Mouse (Mus musculus): ENCODE data around the gene Trim41.
"Not testable (repeated sequence)": the region's sequence is repeated elsewhere in the genome, so short reads cannot be mapped to it uniquely, and the experiment has no call there.

Trim41 gene

DNA sequence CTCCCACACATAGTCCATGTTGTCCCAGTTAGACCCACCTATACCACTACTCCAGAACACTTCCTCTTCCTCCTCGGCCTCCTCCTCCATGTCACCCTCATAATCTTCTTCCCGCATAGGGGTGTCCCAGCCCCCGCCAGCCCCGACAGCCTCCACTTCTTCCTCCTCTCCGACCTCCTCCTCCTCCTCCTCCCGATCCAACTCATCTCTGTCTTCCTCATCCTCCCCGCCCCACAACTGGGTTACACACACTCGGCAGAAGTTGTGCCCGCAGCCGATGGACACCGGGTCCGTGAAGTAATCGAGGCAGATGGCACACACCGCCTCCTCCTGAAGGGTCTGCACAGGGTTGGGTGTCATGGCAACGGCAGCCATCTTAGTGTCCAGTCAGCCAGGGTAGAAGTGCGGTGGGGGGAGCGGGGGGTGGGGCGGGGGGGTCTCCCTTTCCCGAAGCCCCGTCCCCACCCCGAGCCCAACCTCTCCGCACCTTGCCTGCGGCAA, 822 bp downstream of the Trim41 start:
- no peak for DNase-seq (ENCODE audit: inconsistent ontology term)

DNA sequence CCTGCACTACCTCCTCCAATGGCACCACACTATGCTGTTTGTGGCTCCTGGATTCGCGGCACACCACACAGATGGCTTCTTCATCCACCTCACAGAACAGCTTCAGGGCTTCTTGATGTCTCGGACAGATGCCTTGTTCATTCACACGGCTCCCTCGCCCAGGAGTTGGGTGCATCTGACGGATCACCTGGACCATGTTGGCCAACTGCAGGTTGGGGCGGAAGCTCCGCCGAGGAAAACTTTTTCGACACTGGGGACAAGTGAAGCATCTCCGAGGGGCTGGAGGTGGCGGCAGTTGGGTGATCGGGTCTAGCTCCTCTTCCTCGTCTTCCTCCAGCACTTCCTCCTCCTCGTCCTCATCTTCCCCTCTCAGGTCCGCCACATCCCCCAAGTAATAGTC, 1.3 kb downstream of the Trim41 start:
- DNase-seq (ENCODE audit: inconsistent ontology term), result no peak

DNA sequence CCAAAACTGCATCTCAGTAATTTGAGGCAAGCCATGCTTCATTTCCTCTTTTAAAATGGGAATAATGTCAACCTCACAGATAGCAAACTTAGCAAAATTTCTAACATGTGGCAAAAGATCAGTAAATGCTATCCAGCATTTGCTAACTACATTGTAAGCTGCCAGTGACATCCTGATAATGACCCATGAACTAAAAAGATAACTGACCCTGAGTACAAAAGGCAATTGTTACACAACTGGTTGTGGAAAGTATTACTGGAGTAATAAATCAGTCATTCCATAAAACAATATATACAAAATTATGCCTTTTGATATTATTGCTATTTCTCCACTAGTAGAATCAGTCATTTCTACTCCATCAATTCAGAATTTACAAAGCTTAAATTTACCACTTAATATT, 3.4 kb downstream of the Trim41 start:
- DNase-seq (ENCODE audit: inconsistent ontology term), result no peak

DNA sequence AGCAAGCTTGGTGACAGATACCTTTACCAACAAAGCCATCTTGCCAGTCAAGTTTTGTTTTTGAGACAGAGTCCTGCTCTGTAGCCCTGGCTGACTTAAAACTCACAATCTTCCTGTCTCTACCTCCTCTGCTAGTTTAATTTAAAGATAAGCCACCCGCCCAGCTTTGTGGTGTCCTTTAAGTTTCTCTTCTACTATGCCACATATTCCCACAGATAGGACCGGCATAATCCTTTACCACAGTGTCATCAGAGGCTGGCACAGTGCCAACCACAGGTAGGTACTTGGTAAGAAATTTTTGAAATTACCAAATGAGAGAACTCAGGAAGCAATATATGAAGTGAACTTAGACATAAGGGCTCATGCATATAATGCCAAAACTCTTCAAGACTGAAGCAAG, 7.0 kb downstream of the Trim41 start:
- DNase-seq (ENCODE audit: inconsistent ontology term), result no peak

DNA sequence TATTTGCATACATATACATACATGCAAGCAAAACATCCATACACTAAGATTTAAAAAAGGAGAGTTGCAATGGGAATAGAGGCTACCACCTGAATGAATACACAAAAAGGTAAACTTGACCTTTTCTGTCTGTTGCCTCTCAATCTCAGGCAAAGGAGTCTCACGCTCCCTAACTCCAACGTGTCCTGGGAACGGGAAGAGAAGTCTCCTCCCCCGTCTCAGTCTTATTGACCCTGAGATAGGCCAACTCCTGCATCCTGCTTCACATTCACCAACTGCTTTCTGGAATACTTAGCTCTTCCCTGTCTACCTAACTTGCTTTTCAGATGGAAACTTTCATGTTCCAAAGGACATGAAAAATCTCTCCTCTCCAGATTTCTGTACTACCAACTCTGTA, 7.7 kb downstream of the Trim41 start:
- DNase-seq (ENCODE audit: inconsistent ontology term), result no peak

DNA sequence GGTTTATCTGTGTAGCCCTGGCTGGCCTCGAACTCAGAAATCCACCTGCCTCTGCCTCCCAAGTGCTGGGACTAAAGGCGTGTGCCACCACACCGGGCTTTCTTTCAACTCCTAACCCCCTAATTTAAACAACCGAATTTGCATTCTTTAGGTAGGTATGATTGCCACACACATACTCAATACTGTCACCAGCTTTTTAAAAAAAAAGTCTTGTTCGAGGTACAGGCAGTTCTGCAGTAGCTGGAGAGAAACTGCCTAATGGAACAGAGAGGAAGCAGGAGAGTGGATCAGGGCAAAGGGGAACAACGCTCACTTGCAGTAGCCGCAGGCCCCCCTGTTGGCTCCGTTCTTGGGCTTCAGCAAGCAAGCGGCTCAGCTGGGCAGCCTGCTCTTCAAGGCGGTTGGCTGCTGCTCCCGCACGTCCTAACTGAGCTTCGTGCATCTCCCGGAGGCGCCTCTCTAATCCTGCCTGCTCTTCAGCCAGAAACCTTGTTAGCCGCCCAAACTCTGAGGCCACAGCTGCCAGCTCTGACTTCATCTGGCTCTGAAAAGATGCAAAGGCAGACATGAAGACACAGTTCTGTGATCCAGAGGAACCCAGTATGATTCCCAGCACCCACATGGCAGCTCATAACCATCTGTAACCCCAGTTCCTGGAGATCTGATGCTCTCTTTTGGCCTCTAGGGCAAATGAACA, 8.3 kb downstream of the Trim41 start:
- DNase-seq (ENCODE audit: inconsistent ontology term), result no peak

DNA sequence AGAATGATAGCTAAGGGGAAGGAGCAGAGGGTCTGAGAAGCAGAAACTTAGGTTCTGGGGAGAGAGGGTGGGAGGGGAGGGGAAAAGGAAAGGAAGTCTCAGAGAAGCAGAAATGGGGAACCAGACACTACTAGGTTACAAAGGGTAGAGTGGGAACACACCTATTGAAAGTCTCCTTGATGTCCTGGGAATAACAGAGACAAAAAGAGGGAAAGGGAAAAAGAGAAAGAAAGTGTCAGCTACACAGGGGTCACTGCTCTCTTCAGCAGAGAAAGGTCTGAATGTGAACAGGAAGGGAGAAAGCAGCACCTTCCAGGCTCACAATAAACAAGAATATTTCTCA, 8.9 kb downstream of the Trim41 start:
- no peak for DNase-seq (ENCODE audit: inconsistent ontology term)

DNA sequence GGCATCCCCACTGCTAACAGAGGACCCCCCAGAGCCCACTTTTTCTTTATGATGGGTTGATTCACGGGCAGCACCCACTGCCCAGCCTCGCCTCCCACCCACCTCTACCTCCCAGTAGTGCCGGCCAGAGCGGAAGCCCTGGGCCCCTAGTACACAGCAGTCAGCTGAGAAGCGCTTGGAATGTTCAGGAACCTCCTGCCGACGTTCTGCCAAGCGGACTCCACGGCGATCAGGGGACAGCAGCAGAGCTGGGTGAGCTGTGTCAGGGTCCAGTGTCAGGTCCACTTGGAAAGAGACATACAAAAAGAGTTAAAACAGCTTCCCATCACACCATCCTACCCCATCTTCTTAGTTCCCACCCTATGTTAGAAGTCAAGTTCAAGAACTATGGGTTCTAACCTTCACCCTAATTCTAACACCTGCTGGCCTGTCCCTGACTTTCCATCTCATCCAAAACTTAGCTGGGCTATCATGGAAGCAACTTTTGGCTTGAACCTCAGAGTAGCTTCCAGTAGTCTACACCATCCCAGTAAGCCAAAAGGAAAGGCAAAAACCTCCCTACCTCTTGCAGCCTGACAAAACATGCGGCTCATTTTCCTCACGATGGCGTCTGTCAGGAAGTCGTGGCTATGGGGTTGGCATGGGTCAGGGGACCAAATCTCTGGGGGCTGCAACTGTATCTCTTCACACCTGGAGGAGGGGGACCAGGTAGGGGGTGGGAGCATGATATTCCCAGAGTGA, 9.4 kb downstream of the Trim41 start:
- no peak for DNase-seq (ENCODE audit: inconsistent ontology term)

DNA sequence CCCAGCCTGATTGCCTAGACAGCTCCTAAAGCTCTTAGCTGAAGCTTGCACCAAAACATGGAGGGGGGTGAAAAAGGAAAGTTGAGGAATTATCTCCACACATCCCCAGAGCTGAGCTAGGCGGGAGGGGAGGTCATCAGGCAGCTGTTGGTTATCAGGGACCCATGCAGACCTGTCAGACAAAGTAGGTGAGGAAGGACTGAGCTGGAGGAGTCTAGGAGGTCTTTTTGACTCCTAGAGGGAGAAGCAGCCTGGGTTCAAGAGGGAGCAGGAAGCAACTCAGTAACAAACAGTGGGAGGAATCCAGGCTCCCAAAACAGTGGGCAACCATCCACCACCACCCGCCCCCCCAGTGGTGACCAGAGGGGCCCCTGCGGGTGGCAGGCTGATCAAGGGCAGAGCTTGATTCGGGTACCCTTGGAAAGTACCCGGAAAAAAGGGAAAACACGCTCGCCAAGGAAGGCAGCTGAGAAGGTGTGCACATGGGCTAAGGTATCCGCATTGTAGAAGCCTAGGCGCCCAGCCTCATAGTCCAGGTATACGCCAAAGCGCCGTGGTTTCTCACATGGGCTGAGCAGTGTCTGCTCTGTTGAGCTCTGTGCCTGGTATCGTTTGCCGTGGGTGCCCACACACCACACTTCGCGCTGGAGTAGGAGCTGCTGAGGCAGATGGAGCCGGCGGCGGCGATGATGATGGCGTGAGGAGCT, 10.1 kb downstream of the Trim41 start:
- DNase-seq (ENCODE audit: inconsistent ontology term), result no peak

DNA sequence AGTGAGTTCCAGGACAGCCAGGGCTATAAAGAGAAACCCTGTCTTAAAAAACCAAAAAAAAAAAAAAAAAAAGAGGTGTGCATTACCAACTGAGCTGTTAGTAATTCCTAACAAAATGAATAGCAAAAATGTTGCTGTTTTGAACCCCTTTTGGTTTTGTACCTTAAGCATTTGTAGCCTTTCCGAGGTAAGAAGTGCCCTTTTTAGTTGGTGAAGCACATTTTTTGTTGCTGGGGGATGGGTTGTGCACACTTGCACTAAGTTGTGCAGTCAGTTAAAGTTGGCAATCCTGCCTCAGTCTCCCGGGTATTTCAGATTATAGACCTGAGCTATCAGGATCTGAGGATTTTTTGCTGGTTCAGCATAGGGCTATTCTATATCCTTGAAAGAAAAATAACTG, 12.2 kb downstream of the Trim41 start:
- DNase-seq (ENCODE audit: inconsistent ontology term), result no peak

DNA sequence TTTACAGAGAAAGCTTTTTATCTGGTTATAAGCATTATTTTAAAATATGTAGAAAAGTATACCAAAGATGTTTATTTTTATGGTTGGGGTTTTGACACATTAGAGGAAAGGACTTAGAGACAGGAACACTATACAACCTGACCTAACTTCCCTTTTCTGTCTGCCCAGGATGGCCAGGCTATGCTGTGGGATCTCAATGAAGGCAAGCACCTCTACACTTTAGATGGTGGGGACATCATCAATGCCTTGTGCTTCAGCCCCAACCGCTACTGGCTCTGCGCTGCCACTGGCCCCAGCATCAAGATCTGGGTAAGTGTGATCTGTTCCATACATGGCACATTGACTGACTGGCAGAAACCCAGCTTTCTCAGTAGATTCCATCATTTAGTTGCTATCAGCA, 13.2 kb downstream of the Trim41 start:
- no peak for DNase-seq (ENCODE audit: inconsistent ontology term)

DNA sequence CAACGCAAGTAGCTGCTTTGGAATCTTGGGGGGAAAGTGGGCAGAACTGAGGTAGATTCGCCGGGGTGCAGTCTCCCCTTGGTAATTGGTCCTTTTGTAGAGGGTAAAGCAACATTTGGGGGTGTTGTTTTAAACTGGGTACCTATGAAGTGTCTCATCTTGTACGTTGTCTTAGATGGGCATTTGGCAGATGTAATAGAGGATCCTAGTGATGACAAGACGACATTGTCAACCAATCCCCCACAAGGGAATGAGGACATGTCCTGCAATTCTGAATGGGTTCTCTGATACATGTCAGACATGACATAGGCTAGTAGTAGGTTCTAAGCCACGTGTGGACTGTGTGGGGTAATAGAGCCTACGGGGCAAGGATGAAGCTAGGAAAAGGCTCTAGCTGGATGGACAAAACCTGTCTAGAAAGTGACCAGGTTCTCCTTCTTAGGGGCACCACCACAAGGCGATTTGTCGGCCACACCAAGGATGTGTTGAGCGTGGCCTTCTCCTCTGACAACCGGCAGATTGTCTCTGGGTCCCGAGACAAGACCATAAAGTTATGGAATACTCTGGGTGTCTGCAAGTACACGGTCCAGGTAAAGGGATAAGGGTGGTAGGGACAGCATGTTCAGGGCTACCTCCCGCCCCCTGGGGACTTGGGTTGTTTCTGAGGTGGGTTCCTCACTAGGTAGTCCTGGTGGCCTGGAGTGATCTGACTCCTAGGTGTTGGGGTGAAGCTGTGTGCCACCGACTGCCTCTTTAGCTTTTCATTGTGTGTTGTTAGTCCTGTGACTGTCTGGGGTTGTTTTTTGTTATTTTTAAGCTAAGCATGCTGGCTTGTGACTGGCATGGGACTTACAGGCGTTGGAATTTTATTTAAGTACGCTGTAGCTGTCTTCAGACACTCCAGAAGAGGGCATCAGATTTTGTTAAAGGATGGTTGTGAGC, 15.1 kb downstream of the Trim41 start:
- no peak for DNase-seq (ENCODE audit: inconsistent ontology term)

DNA sequence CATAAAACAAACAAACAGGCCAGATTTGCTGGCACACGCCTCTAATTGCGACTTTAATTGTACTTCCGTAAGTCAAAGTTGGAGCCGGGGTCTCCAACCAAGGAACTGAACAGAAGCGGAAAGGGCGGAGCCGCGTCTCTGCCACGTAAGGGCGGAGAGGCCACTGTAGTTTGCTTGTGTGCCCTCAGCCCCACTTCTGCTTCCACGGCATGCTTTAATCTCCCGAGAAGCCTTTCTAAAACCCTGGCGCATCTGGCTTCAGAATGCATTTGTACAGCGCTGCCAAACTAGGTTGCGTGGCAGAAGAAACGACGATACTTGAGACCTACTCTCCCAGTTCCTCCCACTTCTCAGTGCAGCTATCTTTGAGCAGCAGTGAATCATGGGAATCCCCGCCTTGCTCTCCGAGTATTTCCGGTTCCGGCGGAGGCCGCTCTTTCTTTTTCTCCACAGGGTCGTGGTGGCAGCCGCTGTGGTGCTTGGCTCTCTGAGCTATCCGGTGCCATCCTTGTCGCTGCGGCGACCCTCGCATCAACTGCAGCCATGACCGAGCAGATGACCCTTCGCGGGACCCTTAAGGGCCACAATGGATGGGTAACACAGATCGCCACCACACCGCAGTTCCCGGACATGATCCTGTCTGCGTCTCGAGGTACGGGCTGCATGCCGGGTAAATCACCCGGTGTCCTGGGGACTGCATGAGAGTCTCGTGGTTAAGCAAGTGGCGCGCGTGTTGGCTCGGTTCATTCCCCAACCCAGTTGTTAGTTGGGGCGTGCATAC, 17.0 kb downstream of the Trim41 start, which contains the start of gene Rack1:
Rack1 (plus strand) TSS at position 412 of the 781 bp plus-strand sequence.
- peak; percentile 85 for DNase-seq (ENCODE audit: inconsistent ontology term)

DNA sequence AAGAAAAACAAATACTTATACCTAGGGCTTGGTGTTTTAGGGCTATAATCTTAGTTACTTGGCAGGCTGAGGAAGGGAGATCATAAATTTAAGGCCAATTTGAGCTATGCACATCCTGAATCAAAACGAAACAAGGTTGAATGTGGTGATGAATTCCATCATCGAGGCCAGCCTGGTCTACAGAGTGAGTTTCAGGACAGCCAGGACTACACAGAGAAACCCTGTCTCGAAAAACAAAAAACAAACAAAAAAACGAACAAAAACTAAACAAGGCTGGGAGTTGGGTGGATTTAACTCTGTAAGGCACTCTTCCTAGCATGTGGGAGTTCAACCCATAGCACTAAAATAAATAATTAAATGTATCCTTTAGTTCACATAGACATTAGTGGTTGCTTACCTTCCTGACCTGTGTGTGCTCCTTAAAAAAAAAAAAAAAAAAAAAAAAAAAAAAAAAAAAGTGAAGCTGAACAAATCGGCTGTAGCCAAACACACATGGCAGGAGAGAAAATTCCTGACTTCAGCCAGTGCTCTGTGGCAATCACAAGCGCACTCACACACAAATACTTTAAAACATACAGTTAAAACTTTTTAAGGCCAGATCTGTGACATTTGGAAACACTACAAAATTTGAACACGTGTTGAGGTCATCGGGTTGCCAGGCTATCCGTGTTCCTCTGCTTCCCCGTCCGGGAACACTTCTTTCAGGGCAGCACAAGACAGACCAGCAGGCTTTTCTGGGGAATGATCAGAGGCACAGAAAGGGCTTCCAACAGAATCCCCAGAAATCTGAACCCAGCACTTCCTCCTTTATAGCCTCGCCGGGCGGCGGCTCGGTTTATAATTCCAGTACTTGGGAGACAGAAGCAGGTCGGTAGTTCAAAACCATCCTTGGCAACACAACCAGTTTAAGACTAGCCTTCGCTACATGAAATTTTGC, 17.9 kb downstream of the Trim41 start:
- DNase-seq (ENCODE audit: inconsistent ontology term), result peak; percentile 46

DNA sequence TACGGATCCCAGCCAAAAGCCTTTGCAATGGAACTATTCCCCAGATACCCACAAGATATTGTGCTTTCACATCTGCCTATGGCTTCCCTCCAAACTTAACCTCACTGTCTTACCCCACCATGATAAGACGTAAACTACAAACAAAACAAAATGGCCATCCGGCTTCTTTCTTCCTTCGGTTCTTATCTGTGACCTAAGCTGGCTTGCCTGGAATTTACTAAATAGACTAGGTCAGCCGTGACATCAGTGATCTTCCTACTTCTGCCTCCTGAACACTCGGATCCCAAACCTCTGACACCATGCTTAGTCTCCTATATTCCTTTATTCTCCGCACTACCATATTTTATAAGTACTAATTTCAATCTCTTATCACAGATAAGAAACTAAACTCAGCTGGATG, 18.8 kb downstream of the Trim41 start:
- no peak for DNase-seq (ENCODE audit: inconsistent ontology term)

DNA sequence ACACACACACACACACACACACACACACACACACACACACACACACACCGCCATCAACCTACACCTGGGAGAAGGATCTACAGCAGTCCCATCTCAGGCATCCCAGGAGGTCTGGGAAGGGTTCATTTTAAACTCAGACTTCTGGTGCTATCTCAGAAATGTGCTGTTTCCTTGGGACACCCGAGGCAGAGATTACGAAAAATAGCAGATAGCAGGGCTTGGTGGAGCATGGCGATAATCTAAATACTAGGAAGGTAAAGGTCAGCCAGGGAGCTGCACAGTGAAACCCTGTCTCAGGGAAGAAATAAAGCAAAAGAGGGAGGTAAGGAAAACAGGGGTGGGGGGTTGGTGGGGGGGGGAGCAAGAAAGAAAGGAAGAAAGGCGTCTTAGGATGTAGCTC, 19.9 kb downstream of the Trim41 start:
- DNase-seq (ENCODE audit: inconsistent ontology term), result no peak

DNA sequence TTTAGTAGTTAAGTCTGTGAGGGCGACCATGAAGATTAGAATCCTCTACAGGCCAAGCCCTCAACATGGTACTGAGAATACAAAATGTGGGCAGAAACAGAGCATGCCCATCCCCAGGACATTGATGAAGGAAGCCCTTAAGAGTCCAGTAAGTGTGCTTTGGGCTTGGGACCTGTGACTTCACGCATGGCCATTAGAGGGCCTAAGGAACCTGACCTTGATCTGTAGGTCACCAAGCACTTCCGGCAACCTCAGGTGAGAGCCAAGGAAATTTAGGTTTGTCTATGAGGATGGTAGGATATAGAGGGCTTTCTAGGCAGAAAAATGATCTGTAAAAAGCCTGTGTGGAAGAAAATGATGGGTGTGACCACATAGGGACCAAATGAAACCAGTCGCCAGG, 20.9 kb downstream of the Trim41 start:
- DNase-seq (ENCODE audit: inconsistent ontology term), result no peak

DNA sequence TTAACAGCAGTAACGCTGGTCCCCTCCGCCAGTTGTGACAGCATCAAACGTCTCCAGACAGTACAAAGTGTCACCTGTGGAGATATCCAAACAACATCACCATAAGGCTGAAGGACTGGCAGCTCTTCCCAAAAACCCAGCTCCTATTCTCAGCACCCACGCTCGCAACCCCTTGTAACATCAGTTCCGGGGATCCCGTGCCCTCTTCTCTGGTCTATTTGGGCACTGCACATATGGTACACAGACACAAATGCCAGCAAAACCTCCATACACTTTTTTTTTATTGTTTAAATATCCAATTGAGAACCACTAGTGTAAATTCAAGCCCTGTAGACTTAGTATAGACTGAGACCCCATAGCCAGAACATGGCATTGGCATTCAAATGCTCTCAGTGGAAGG, 21.9 kb downstream of the Trim41 start:
- no peak for DNase-seq (ENCODE audit: inconsistent ontology term)

DNA sequence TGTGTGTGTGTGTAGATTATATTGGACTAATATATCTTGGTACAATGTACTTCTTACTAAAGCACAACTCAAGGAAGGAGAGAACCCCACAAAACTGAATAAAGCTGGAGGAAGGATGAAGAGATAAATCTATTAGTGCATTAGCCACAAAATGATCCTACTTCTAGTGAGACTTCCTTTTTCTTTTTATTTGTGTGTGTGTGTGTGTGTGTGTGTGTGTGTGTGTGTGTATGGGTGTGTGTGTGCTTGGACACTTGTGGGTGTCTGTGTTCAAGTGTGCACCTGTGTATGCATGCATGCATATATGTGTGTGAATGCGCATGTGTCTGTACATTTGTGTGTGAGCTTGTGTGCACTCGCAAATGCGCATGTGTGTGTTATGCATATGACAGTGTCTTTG, 24.0 kb downstream of the Trim41 start:
- no peak for DNase-seq (ENCODE audit: inconsistent ontology term)

DNA sequence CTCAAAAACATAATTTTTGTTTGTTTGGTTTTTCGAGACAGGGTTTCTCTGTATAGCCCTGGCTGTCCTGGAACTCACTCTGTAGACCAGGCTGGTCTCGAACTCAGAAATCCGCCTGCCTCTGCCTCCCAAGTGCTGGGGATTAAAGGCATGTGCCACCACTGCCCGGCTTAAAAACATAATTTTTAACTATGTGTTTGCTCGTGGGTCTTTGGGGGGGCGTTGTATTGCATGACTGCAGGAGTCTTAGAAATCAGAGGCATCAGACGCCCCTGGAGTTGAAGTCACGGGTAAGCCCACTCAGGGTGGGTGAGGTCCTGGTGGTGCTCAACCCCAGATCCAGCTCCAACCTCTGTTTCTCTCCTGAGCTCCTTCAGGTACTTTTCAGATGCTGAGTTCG, 25.3 kb downstream of the Trim41 start:
- not testable (repeated sequence) for DNase-seq (ENCODE audit: inconsistent ontology term)
